Mouse (Mus musculus) embryo, embryonic 11 days (tissue): ENCODE measurements around the gene Ninl.

Experiments used
- DNase-seq: peaks from one replicate; pipeline ENCODE4 v3.0.0-alpha.2; 2015

The Ninl gene

GRCm38 (mm10) chr2:150900341-150900740 is 138.8 kb downstream of the Ninl start:
- DNase-seq, result no peak

DNA sequence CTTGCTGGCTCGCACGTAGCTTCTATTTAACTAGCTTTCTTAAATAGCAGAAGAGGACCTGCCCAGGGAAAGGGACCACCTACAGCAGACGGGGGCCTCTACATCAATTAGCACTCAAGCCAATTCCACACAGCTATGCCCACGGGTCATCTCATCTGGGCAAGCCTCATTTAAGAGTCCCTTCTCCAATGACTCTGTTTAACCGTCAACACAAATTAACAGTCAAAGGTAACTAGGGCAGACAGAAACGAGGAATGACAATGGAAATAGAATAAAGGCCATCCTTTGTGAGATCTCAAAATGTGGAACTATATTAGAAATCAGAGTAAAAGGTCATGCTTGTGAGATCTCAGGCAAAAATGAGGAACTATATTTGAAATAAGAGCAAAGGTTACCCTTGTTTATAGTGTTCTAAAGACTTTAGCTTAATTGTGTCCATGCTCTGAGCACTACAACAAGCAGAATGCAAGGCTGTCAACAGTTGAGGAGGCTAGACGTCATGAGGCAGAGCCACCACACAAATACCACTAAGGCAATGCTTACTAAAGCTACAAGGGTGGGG is 143.4 kb downstream of the Ninl start:
- no peak for DNase-seq

DNA sequence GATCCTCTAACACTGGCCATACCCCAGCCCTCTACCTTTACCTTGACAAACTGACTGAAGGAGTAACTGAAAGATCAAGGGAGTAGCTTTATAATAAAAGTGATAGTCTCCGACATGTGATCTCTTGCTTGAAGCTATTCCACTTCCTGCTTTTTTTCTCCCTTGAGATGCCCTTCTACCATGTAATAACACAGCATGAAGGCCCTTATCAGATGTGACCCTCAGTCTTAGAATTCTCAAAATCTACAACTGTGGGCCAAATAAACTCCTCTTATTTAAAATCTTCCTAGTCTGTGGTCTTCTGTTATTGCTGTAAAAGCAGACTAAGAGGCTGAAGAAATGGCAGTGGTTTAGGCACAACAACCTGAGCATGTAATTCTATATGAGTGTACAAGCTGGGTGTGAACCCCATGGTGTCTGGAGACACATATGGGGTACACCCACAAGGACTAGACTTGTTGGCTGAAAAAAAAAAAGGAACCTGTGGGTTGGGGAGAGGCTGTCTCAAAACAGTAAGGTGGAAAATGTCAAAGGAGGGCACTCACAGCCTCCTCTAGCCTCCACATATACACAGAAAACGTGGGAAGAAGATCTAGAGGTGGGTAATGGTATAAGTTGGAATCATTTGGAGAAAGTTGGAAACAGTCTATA is 144.4 kb downstream of the Ninl start:
- DNase-seq, result no peak

GRCm38 (mm10) chr2:150887370-150887769 is 151.8 kb downstream of the Ninl start:
- no peak for DNase-seq

DNA sequence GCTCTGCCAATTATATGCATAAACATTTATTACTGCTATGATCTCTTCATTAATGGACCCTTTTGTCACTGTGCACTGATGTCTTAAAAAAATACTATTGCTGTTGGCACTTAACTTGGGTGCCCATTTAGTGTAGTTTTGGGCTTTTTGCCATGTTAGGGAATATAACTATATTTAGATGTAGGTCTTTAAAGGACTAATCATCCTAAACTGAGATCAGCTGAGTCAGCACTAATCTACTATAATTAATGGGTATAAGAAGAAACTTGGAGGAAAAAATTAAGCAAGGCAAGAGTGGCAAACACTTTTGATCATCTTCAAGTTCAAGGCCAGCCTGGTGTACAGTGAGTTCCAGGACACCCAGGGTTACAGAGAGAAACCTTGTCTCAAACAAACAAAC is 152.9 kb downstream of the Ninl start:
- no peak for DNase-seq

DNA sequence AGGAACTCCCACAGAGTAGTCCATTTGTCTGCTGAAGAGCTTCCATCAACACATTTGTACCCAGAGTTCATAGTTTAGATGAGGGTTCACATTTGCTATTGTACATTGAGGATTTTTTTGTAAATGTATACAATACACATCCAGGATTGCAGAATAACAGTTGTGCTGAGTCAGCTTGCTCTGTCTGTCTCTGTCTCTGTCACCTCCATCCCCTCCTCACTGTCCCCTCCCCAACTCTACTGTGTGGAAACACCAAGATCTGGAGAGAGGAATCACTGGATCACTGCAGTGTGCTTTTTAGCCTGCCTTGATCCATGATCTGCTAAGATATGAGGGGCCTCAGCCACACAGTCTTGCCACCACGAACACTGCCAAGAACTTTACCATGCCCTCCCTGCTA is 153.4 kb downstream of the Ninl start:
- no peak for DNase-seq

GRCm38 (mm10) chr2:150884779-150885110 is 154.4 kb downstream of the Ninl start:
- DNase-seq, result no peak
